Mouse (Mus musculus): Measurements from ENCODE around the gene Ap4s1. TPM values are rescaled to one million over a fixed set of nuclear protein-coding genes. Genes with fewer than 3 reads are reported as not detected.
"Not testable (repeated sequence)": the region's sequence is repeated elsewhere in the genome, so short reads cannot be mapped to it uniquely, and the experiment has no call there.

Ap4s1 gene
- 32.2 and 34.3 TPM in 2 replicates for total RNA-seq (2017)

DNA sequence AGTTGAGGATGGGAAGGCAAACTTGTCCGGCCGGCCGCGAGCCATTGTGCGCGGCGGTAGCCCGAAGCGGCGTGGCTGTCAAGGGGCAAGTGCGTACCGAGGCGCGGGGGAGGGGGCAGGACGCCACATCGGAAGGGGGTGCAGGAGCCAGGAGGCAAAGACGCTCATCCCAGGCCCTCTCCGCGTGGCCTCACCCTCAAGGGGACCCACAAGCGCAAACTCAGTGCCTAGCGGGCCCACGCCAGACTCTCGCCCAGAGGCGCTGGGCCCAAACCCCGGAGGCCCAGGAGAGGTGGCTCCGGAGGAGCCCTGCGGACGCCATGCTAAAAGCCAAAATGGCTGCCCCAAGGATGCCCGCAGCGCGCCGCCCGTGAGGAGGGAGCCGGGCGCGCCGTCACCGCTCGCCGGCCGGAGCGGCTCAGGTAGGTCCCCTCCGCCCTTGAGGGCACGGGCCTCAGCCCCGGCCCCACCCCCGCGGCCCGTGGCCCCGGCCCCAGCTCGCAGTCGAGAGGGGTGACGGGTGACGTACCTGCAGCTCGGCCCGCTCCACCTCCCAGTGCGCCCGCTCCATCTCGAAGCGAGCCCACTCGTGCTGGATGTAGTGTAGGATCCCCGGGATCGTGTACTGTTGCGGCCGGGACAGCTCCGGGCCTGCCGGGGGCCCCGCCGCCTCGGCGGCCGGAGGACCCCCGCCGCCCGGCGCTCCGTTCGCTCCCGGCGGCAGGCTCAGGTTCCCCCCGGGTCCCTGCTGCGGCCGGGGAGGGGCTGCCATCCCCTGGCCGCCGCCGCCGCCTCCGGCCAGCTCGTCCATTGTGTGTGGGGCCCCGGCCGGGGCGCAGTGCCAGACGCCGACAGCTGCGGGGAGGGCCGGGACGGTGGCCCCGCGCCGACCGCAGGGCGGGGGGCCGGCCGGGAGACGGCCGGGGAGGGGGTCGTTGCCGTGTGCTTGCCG, at the start of gene Ap4s1:
Ap4s1 (plus strand) TSS at position 141 of the 952 bp plus-strand sequence.
- ATAC-seq (replicated peaks in 1 of 2; ENCODE audit: insufficient read depth in 1 of 2, low FRiP score in 2 of 2, low TSS enrichment in 1 of 2, low read depth in 1 of 2, poor library complexity in 2 of 2, severe bottlenecking in 2 of 2), result peak; percentile 19 to 49; a peak in 3 of 4 replicates

DNA sequence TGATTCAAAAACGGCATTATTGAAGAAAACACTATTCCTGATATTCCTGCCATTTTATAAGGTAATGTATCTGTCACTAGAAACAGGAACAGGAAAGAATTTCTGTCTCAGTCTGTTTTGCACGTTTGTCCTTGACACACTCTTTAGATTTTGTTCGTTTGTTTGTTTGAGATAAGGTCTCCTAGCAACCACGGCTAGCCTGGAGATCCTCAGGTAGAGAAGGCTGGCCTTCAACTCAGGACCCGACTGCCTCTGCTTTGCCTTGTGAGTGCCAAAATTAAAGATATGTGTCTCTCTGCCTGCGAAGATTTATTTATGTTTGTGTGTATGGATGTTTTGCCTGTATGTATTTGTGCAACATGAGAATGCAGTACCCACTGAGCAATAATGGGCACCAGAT, 49.0 kb upstream of the Ap4s1 start:
- no peak; a peak in 1 of 4 replicates for ATAC-seq (replicated peaks in 1 of 2; ENCODE audit: insufficient read depth in 1 of 2, low FRiP score in 2 of 2, low TSS enrichment in 1 of 2, low read depth in 1 of 2, poor library complexity in 2 of 2, severe bottlenecking in 2 of 2)

DNA sequence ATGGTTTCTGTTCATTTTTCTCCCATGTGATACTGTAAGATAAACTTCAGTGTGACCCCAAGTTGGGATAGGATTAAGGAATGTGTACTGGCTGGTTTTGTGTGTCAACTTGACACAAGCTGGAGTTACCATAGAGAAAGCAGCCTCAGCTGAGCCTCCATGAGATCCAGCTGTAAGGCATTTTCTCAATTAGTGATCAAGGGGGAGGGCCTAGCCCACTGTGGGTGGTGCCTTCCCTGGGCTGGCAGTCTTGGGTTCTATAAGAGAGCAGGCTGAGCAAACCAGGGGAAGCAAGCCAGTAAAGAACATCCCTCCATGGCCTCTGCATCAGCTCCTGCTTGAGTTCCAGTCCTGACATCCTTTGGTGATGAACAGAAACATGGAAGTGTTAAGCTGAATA, 41.4 kb upstream of the Ap4s1 start:
- not testable (repeated sequence) for ATAC-seq (replicated peaks in 1 of 2; ENCODE audit: insufficient read depth in 1 of 2, low FRiP score in 2 of 2, low TSS enrichment in 1 of 2, low read depth in 1 of 2, poor library complexity in 2 of 2, severe bottlenecking in 2 of 2)

DNA sequence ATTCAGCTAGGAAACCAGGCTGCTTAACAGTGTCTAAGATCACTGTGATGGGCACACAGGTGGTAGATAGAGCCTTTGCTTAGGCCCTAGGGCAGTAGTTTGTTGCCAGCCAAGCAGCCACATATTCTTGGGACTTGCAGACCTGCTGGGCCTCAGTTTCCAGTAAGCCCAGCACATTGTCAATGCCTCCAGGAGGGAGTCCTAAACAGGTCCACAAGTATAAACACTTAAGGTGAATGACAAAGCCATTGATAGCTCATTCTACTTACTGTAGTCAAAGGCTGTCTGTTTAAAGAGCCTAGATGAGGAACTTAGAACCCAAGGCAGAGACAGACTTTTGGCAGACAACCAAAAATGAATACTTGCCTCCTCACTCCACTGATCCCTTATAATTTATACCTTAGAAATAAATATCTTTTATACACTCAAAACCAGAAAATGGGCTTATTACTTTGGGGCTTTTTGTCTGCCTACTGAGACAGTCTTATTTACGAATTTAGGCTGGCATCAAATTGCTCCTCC, 34.8 kb upstream of the Ap4s1 start:
- ATAC-seq (replicated peaks in 1 of 2; ENCODE audit: insufficient read depth in 1 of 2, low FRiP score in 2 of 2, low TSS enrichment in 1 of 2, low read depth in 1 of 2, poor library complexity in 2 of 2, severe bottlenecking in 2 of 2), result 0 out of 4 replicates have a peak, but pooled peaks of 1 of the 2 experiments have one; percentile 32

DNA sequence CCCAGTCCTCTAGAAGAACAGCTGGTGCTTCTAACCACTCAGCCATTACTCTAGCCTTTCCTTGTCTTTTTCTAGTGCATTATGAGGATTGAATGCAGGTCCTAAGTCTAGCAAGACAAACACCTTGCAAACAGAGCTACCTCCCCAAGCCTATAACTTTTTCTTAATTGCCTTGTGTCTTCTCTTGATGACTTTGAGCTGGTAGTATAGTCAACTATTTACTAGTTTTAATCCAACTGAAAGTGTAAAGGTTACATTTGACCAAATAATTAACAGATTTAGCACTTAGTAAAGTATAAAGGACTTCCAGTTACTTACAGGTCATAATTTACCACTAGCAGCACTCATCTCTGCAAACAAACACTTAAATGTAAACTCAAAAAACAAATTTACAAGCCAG, 27.8 kb upstream of the Ap4s1 start:
- no peak for ATAC-seq (replicated peaks in 1 of 2; ENCODE audit: insufficient read depth in 1 of 2, low FRiP score in 2 of 2, low TSS enrichment in 1 of 2, low read depth in 1 of 2, poor library complexity in 2 of 2, severe bottlenecking in 2 of 2)

DNA sequence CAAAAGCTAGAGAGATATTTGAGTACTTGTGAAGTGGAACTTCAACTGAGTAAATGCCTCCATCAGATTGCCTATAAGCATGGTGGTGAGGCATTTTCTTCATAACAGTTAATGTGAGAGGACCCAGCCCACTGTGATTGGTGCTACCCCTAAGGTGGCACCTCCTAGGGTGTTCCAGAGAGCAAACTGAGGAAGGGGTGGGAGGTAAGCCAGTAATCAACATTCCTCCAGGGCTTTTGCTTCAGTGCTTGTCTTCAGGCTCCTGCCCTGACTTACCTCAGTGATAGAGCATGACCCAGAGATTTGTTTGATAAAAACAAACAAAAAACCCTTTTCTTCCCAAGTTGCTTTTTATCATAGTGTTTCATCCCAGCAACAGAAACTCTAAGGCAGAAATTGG, 26.9 kb upstream of the Ap4s1 start:
- ATAC-seq (replicated peaks in 1 of 2; ENCODE audit: insufficient read depth in 1 of 2, low FRiP score in 2 of 2, low TSS enrichment in 1 of 2, low read depth in 1 of 2, poor library complexity in 2 of 2, severe bottlenecking in 2 of 2), result no peak; a peak in 1 of 4 replicates

DNA sequence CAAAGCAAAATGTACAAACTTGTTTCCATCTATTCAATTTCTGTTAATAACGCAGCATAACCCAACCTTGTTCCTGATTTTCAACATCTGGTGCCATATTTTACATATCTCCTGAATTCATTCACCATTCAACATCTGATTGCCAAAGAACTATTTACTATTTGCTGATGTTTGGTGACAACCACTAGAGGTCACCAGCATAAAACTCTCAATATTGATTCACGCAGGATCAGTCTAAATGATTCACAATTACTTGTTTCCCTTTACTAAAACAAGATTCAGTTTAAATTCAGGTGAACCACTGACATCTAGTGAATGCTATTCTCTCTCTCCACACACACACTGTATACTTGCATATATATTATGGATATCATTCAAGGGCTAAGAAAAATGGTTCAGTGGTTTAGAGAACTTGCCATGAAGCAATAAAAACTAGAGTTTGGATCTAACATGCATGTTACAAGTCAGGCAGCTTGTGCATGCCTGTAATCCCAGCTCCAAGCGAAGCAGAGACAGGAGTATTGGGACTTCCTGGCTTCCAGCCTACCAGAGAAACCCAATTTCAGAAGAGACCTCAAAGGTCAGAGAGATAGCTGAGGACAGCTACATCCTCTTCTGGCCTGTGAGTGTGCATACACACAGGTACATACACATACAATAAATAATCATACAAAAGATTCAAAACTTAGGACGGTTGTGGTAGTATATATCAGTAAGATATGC, 24.0 kb upstream of the Ap4s1 start:
- ATAC-seq (replicated peaks in 1 of 2; ENCODE audit: insufficient read depth in 1 of 2, low FRiP score in 2 of 2, low TSS enrichment in 1 of 2, low read depth in 1 of 2, poor library complexity in 2 of 2, severe bottlenecking in 2 of 2), result peak; percentile 49 to 56; a peak in 2 of 4 replicates

DNA sequence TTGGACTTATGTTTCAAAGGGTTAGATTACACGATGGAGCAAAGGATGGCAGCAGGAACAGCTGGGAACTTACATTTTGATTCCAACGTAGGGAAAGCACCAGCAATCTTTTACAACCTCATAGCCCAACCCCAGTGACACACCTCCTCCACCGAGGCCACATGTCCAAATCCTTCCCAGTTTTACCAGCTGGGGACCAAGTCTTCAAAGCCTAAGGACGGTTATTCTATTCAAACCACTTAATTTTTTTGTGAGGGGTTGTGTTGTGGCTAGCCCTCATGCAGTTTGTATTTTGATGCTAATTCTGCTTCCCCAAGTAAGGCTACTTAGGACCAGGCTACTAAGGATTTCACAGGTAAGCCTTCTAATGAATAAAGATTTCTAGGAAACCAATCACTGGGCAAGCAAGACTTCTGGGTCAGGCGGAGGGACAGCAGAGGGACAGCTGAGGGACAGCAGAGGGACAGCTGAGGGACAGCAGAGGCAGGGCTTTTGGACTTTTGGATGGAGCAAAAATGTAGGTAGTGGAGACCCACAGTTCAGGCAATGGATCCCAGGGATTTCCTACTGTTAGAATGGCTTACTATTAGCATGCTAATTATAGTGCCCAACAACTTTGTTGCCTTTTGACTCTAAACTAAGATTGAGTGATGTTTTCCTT, 19.5 kb upstream of the Ap4s1 start:
- ATAC-seq (replicated peaks in 1 of 2; ENCODE audit: insufficient read depth in 1 of 2, low FRiP score in 2 of 2, low TSS enrichment in 1 of 2, low read depth in 1 of 2, poor library complexity in 2 of 2, severe bottlenecking in 2 of 2), result no peak

DNA sequence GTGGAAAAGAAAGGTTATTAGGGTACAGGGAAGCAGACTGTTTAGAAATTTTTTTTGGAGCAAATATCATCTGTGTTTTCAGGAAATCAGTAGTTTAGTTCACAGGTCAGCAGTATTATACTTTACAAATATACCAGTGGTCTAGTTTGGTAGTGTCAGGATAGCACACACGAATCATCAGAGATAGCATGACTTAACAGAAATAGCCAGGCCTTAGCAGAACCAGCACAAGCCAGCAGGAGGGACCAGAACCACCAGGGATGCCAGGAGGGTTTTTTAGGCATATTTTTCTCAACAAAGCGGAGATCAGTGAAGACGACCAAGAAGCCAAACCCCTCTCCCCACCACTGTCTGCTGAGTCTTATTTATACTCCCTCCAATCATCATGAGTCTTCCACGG, 17.6 kb upstream of the Ap4s1 start:
- ATAC-seq (replicated peaks in 1 of 2; ENCODE audit: insufficient read depth in 1 of 2, low FRiP score in 2 of 2, low TSS enrichment in 1 of 2, low read depth in 1 of 2, poor library complexity in 2 of 2, severe bottlenecking in 2 of 2), result no peak

DNA sequence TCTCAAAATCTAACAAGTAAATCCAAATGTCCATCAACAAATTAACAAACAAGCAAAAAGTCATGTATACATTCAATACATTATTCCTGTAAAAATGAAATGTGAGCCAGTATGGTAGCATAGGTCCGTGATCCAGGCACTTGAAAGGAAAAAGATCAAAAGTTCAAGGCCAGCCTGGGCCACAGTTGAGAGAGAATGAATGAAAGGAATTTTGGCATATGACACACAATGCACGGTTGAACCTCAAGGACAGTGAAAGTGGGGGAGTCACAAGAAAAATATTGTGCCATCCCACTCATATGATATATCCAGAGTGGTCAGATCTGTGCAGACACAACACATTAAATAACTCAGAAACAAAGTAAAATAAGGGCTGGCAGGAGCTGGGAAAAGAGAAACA, 14.4 kb upstream of the Ap4s1 start:
- ATAC-seq (replicated peaks in 1 of 2; ENCODE audit: insufficient read depth in 1 of 2, low FRiP score in 2 of 2, low TSS enrichment in 1 of 2, low read depth in 1 of 2, poor library complexity in 2 of 2, severe bottlenecking in 2 of 2), result no peak

DNA sequence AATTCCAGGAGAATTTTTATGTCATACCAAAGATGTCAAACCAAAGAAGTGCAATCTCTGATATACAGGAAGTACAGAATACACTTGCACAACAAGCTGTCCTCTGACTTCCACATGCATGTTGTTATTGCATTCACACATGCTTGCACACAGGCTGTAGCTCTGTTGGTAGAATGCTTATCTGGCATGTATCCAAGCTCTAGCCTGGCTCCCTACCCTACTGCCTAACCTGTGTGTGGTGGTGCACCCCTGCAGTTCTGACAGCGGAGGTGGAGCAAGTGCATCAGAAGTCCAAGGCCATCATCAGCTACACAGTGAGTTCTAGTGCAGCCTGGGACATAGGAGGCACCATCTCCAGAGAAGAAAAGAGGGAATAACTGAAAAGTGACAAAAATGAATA, 12.0 kb upstream of the Ap4s1 start:
- peak; percentile 32 to 37; a peak in 1 of 4 replicates for ATAC-seq (replicated peaks in 1 of 2; ENCODE audit: insufficient read depth in 1 of 2, low FRiP score in 2 of 2, low TSS enrichment in 1 of 2, low read depth in 1 of 2, poor library complexity in 2 of 2, severe bottlenecking in 2 of 2)

DNA sequence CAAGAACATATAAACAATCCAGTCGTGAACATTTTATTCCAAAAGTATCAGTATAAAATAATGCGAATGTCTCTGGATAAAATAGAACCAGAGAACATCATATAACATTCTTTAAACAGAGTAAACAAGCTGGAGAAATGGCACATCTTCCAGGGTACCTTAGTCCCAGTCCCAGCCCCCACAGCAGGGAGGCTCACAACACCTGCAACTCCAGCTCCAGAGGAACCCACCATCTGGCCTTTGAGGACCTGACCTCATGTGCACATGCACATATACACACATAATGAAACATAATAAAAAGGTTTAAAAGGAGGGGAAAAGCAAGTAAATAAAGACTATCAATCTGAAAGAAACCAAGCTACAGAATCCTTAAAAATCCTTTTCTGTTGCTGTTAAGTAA, 2.3 kb upstream of the Ap4s1 start:
- ATAC-seq (replicated peaks in 1 of 2; ENCODE audit: insufficient read depth in 1 of 2, low FRiP score in 2 of 2, low TSS enrichment in 1 of 2, low read depth in 1 of 2, poor library complexity in 2 of 2, severe bottlenecking in 2 of 2), result no peak

DNA sequence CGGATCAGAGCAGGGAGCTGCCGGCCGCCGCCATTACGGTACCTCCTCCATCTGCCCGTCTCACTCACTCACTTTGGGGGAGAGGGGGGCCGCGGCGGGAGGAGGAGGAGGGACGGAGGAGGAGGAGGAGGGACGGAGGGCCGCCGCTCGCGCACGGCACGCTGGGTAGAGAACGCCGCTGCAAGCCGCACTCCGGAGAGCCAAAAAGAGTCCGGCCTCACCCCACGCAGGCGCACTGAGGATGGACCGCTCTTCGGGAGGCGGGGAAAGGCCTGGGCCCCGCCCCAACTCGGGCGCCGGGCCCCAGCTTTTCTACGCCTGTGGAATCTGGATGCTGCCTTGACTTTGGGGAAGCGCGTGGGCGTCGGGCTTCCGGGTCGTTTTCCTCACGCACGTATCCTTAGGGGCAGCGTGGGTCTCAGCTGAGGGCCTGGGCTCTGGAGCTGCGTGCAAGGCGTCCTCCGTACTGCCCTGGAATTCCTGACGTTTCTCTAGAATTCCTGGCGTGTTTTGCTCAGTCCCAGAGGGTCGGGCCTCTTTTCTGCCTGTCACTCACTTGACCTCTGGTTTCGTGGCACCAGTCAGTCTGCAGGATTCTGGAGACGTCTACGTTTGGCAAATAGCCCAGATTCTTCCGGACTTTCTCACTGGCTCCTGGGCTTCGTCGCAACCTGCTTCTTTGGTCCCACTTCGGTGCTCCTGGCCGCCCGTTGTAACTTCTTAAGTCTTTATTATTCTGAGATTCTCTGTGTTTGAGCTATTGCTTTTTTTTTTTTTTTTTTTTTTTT, 1.2 kb downstream of the Ap4s1 start, which contains the start of gene Strn3:
Strn3 (minus strand) TSS at position 53 of the 788 bp plus-strand sequence.
- ATAC-seq (replicated peaks in 1 of 2; ENCODE audit: insufficient read depth in 1 of 2, low FRiP score in 2 of 2, low TSS enrichment in 1 of 2, low read depth in 1 of 2, poor library complexity in 2 of 2, severe bottlenecking in 2 of 2), result peak; percentile 89 to 91

DNA sequence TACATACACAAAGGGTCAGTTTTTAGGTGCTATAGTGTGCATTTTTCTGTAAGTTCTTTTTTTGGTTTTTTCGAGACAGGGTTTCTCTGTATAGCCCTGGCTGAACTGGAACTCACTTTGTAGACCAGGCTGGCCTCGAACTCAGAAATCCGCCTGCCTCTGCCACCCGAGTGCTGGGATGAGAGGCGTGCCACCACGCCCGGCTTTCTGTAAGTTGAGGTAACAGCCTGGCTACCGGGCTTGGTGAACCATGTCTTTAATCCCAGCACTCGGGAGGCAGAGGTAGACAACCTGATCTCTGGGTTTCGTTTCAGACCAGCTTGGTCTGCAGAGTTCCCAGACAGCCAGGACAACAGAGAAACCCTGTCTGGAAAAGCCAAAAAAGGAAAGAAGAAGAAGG, 2.0 kb downstream of the Ap4s1 start:
- not testable (repeated sequence) for ATAC-seq (replicated peaks in 1 of 2; ENCODE audit: insufficient read depth in 1 of 2, low FRiP score in 2 of 2, low TSS enrichment in 1 of 2, low read depth in 1 of 2, poor library complexity in 2 of 2, severe bottlenecking in 2 of 2)

DNA sequence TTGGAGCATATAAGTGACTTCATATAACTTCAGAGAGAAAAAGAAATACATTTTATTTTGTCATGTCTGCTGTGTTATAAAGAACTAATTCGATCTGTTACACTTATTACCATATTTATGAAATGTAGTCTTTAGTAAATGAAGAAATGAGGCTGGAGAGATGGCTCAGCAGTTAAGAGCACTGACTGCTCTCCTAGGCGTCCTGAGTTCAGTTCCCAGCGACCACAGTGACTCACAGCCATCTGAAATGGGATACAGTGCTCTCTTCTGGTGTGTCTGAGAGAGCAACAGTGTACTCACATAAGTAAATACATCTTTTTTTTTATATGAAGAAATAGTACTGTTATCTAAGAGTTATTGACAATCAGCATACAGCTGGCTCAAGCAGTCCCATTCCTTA, 2.6 kb downstream of the Ap4s1 start:
- no peak for ATAC-seq (replicated peaks in 1 of 2; ENCODE audit: insufficient read depth in 1 of 2, low FRiP score in 2 of 2, low TSS enrichment in 1 of 2, low read depth in 1 of 2, poor library complexity in 2 of 2, severe bottlenecking in 2 of 2)

DNA sequence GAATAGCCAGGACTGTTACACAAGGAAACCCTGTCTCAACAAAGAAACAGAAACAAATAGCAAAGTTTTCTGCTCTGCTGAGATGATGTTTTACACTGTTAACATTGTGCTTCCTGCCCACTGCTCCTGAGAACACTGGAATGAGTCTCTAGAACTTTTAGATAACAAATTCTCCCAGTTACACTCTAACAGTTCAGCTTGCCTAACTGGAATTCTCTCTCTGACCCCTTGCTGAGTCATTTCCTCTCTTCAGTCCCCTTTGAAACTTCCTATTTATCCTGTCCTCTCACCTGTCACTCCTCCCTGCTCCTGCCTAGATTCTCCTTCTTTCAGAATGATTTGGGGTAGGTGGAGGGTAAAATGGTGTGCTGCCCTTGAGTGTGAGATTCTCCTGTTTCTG, 3.3 kb downstream of the Ap4s1 start:
- ATAC-seq (replicated peaks in 1 of 2; ENCODE audit: insufficient read depth in 1 of 2, low FRiP score in 2 of 2, low TSS enrichment in 1 of 2, low read depth in 1 of 2, poor library complexity in 2 of 2, severe bottlenecking in 2 of 2), result no peak

DNA sequence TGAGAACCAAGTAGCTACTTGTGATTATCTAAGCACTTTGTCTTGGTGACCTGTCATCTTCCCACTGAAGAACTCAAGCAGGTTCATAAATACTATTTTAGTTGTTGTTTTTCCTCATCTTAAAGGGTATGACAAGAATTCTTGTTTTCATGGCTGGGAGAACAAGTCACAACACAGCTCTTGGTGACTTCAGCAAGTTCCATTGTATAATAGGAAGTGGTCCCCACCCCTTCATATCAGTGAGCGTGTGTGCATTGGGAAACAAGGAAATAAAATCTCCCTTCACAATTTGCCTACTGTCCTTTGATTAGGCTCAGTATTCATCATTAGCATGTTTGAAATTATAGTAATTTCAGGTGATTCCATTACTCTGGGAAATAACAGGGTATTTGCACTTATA, 4.1 kb downstream of the Ap4s1 start:
- no peak for ATAC-seq (replicated peaks in 1 of 2; ENCODE audit: insufficient read depth in 1 of 2, low FRiP score in 2 of 2, low TSS enrichment in 1 of 2, low read depth in 1 of 2, poor library complexity in 2 of 2, severe bottlenecking in 2 of 2)
